28 mouse cellular contexts compared by ENCODE assay signal in genomic region chr15:4000536-4000935, GRCm38 (mm10). TPM values are rescaled to one million over a fixed set of nuclear protein-coding genes. Genes with fewer than 3 reads are reported as not detected.
A peak's percentile ranks its signal among the peaks of the same experiment; 100 is the strongest.
DNase-seq lines count a peak whose midpoint lies in the region; ATAC-seq and TF ChIP-seq lines count a peak whose summit lies in the region.
"Had no signal": no experiment of that assay in that cellular context is flagged by ENCODE, and none has a peak within 500 bp of the region (broad histone marks: within the 10 kb centered on the region; RNA-seq: fewer than 3 reads in every experiment).

No protein-coding gene starts in this region.

- H3K9ac ChIP-seq in kidney, embryonic 15.5 days = no peak overlapping the region
- H3K9ac ChIP-seq: embryonic facial prominence, embryonic 12.5 days; embryonic facial prominence, embryonic 15.5 days; forebrain, postnatal 0 days; heart, embryonic 12.5 days; heart, embryonic 15.5 days; hindbrain, embryonic 13.5 days had no signal

- no peaks in the 10 kb centered on the region for H3K4me1 ChIP-seq in kidney, embryonic 15.5 days
- H3K4me1 ChIP-seq: embryonic facial prominence, embryonic 12.5 days; embryonic facial prominence, embryonic 15.5 days had no signal

- WGBS in kidney, embryonic 15.5 days = 88% methylated on average over 2 of the region's 2 CpGs

- H3K27me3 ChIP-seq in kidney, embryonic 15.5 days = no peaks in the 10 kb centered on the region
- H3K27me3 ChIP-seq: embryonic facial prominence, embryonic 12.5 days; embryonic facial prominence, embryonic 15.5 days; heart, embryonic 12.5 days; heart, embryonic 15.5 days; hindbrain, embryonic 13.5 days had no signal

- peaks cover 8% of the 10 kb centered on the region; the same call in 1 of the 2 replicates for H3K9me3 ChIP-seq in kidney, embryonic 15.5 days (replicated peaks)
- H3K9me3 ChIP-seq: embryonic facial prominence, embryonic 15.5 days had no signal

- DNase-seq in 416B (ENCODE audit: low read depth) = peak; percentile 84
- DNase-seq in NIH3T3 (ENCODE audit: low read depth) = peak; percentile 62
- no peak for DNase-seq in ovary, postnatal 36 days (ENCODE audit: low spot score)
- no peak for DNase-seq in left cerebral cortex, adult 2 months (ENCODE audit: extremely low spot score in 1 of 2, low spot score in 2 of 2)
- DNase-seq: adrenal gland, postnatal 10 days; adrenal gland, postnatal 36 days; B cell, adult 2 months; cerebellum, adult 18-20 months; cerebellum, adult 9-11 months; cerebellum, postnatal 25 days; forebrain, postnatal 0 days; gastrocnemius, adult 2 months; gastrocnemius, postnatal 14 days; heart, adult 18-20 months; heart, postnatal 10 days; heart, postnatal 36 days had no signal

- H3K4me2 ChIP-seq in kidney, embryonic 15.5 days = no peak overlapping the region
- H3K4me2 ChIP-seq: embryonic facial prominence, embryonic 12.5 days; embryonic facial prominence, embryonic 15.5 days; heart, embryonic 12.5 days; heart, embryonic 15.5 days; hindbrain, embryonic 13.5 days had no signal

- no peak overlapping the region for H3K4me3 ChIP-seq in kidney, embryonic 15.5 days (replicated peaks)
- no peak overlapping the region for H3K4me3 ChIP-seq in left cerebral cortex, adult 2 months
- H3K4me3 ChIP-seq: embryonic facial prominence, embryonic 12.5 days; embryonic facial prominence, embryonic 15.5 days; gastrocnemius, adult 2 months; heart, embryonic 12.5 days; heart, embryonic 15.5 days; hindbrain, embryonic 10.5 days; hindbrain, embryonic 13.5 days had no signal

- peak; percentile 16; the same call in 1 of the 2 replicates for ATAC-seq in megakaryocyte, adult 5-6 weeks (ENCODE audit: poor library complexity, severe bottlenecking)
- no peak for ATAC-seq in kidney, embryonic 15.5 days (replicated peaks; ENCODE audit: low FRiP score)
- ATAC-seq: activated CD4-positive, CD25-positive, alpha-beta regulatory T cell, adult 4 months; CD4-positive, CD25-positive, alpha-beta regulatory T cell, adult 4 months; forebrain, embryonic 14.5 days; forebrain, postnatal 0 days; hindbrain, embryonic 16.5 days had no signal

- no peaks in the 10 kb centered on the region for H3K36me3 ChIP-seq in kidney, embryonic 15.5 days
- H3K36me3 ChIP-seq: embryonic facial prominence, embryonic 12.5 days; embryonic facial prominence, embryonic 15.5 days; heart, embryonic 12.5 days; heart, embryonic 15.5 days; hindbrain, embryonic 10.5 days; hindbrain, embryonic 13.5 days had no signal

- intact Hi-C loops in left cerebral cortex, adult 2 months (cut with DNase I) = no loop called here

- no peak for TF ChIP-seq CTCF in left cerebral cortex, adult 2 months (IDR thresholded peaks at IDR 0.05)

- no peak overlapping the region for H3K27ac ChIP-seq in kidney, embryonic 15.5 days
- no peak overlapping the region for H3K27ac ChIP-seq in left cerebral cortex, adult 2 months
- H3K27ac ChIP-seq: embryonic facial prominence, embryonic 12.5 days; embryonic facial prominence, embryonic 15.5 days; gastrocnemius, adult 2 months; heart, embryonic 15.5 days; hindbrain, embryonic 10.5 days; hindbrain, embryonic 13.5 days had no signal

RNA-seq across cellular contexts. Expression of gene AW549877, which starts 5.0 kb away (rescaled TPM):
- 37.9 and 39.1 TPM in 2 replicates for total RNA-seq in megakaryocyte, adult 5-6 weeks (2015)
- 11.5 and 14.6 TPM in 2 replicates for total RNA-seq in megakaryocyte, adult 5-6 weeks (2017)
- 37.0 and 38.6 TPM in 2 replicates for polyA plus RNA-seq in kidney, embryonic 15.5 days (2015; fragmentation: Nextera tagmentation; extraction: Ambion mirVana)
- 10 to 100 TPM; 46.6 to 47.1 TPM for total RNA-seq in left cerebral cortex, adult 2 months (2021)

RNA-seq across cellular contexts. Expression of gene Fbxo4, which starts 21.2 kb away (rescaled TPM):
- 17.1 and 21.9 TPM in 2 replicates for total RNA-seq in megakaryocyte, adult 5-6 weeks (2015)
- 15.5 and 21.4 TPM in 2 replicates for total RNA-seq in megakaryocyte, adult 5-6 weeks (2017)
- polyA plus RNA-seq in kidney, embryonic 15.5 days (2015; fragmentation: Nextera tagmentation; extraction: Ambion mirVana) = 10.9 and 11.7 TPM in 2 replicates
- total RNA-seq in left cerebral cortex, adult 2 months (2021) = 1 to 10 TPM; 7.8 to 8.1 TPM

RNA-seq across cellular contexts. Expression of gene Oxct1, which starts 25.6 kb away (rescaled TPM):
- 43.5 and 48.2 TPM in 2 replicates for total RNA-seq in megakaryocyte, adult 5-6 weeks (2015)
- total RNA-seq in megakaryocyte, adult 5-6 weeks (2017) = 176 and 187 TPM in 2 replicates
- polyA plus RNA-seq in kidney, embryonic 15.5 days (2015; fragmentation: Nextera tagmentation; extraction: Ambion mirVana) = 296 and 323 TPM in 2 replicates
- total RNA-seq in left cerebral cortex, adult 2 months (2021) = 100 to 1,000 TPM; 279 to 316 TPM

Comparison
In these comparisons a context has a peak if more than half of its experiments do, and no peak if none do; other contexts are left out.
1. DNase-seq: peak in 416B (single experiment) and NIH3T3 (single experiment); none in ovary, postnatal 36 days (single experiment) and left cerebral cortex, adult 2 months (0 of 2).